Mouse (Mus musculus) liver, embryonic 11.5 days (tissue): Measurements from ENCODE around the gene Platr17. TPM values are rescaled to one million over a fixed set of nuclear protein-coding genes. Genes with fewer than 3 reads are reported as not detected.
"Not testable (repeated sequence)": the region's sequence is repeated elsewhere in the genome, so short reads cannot be mapped to it uniquely, and the experiment has no call there.

Experiments
- ATAC-seq: fragments of 200-750 bp; cut with Nextera tagmentation; replicated peaks from 2 replicates; pipeline ENCODE4 v1.8.0; 2017; ENCODE audit warnings: moderate number of reproducible peaks, mild to moderate bottlenecking, moderate TSS enrichment, moderate library complexity; ENCODE audit not compliant: low FRiP score
- DNase-seq: peaks from one replicate; pipeline ENCODE4 v3.0.0-alpha.2; 2017; ENCODE audit warnings: low spot score
- H3K27ac ChIP-seq: fragments of 300-500 bp; sonication (generic); 2 replicates; pipeline ENCODE4 v1.5.1; 2014; ENCODE audit warnings: mild to moderate bottlenecking, low read depth, low read length, control low read depth
- H3K27me3 ChIP-seq: fragments of 300-500 bp; sonication (generic); replicated peaks from 2 replicates; pipeline ENCODE4 v1.6.1; 2014; ENCODE audit warnings: low read length, mixed read lengths; ENCODE audit not compliant: control insufficient read depth, insufficient read depth
- H3K36me3 ChIP-seq: fragments of 300-500 bp; sonication (generic); 2 replicates; pipeline ENCODE4 v1.6.1; 2014; ENCODE audit warnings: mild to moderate bottlenecking, low read length, moderate library complexity, mixed read lengths; ENCODE audit not compliant: control insufficient read depth, insufficient read depth
- H3K4me1 ChIP-seq: fragments of 300-500 bp; sonication (generic); replicated peaks from 2 replicates; pipeline ENCODE4 v1.6.1; 2014; ENCODE audit warnings: low read length, mixed read lengths; ENCODE audit not compliant: control insufficient read depth, insufficient read depth
- H3K4me2 ChIP-seq: fragments of 300-500 bp; sonication (generic); 2 replicates; pipeline ENCODE4 v1.6.1; 2014; ENCODE audit warnings: mild to moderate bottlenecking, control low read depth, moderate library complexity
- H3K4me3 ChIP-seq: fragments of 300-500 bp; sonication (generic); 2 replicates; pipeline ENCODE4 v1.5.1; 2014; ENCODE audit warnings: low read depth, low read length, control low read depth
- H3K9ac ChIP-seq: fragments of 300-500 bp; sonication (generic); 2 replicates; pipeline ENCODE4 v1.6.1; 2014; ENCODE audit warnings: low read depth, low read length, control low read depth
- H3K9me3 ChIP-seq: fragments of 300-500 bp; sonication (generic); 2 replicates; pipeline ENCODE4 v1.6.1; 2016; ENCODE audit warnings: low read length, inconsistent platforms, mixed read lengths; ENCODE audit not compliant: control insufficient read depth
- WGBS: fragments of 180-500 bp; shearing (Covaris S2); extraction: QIAGEN DNeasy Blood & Tissue Kit; methylation state at CpG from one replicate; pipeline ENCODE4 v1.1.7; 2014; 5-methylcytosine and 5-hydroxymethylcytosine counted together
- polyA plus RNA-seq: library from polyadenylated mRNA; unstranded; fragments of >200 nt; fragmentation: Nextera tagmentation; extraction: Ambion mirVana; gene quantifications from 2 replicates; pipeline ENCODE4 v1.2.1, GENCODE M21; 2014

Platr17 gene
- 1.8 and 2.2 TPM in 2 replicates for polyA plus RNA-seq

- not testable (repeated sequence) for DNase-seq, H3K27me3 ChIP-seq, ATAC-seq, H3K9me3 ChIP-seq, H3K9ac ChIP-seq, H3K27ac ChIP-seq, H3K36me3 ChIP-seq, H3K4me2 ChIP-seq, H3K4me3 ChIP-seq
- peaks cover 35% of the 10 kb centered on the region for H3K4me1 ChIP-seq
- 58% methylated on average over 3 of the region's 4 CpGs for WGBS
Observed at GRCm38 (mm10) chr17:33904835-33905234, at the start of gene Platr17. Gene Platr17 (plus strand): TSS chr17:33905135.

GRCm38 (mm10) chr17:33857816-33858215 lies 47.1 kb upstream of the Platr17 start:
- WGBS = 84% methylated on average over 4 of the region's 4 CpGs
- no peak overlapping the region for H3K27ac ChIP-seq
- H3K4me2 ChIP-seq = no peak overlapping the region
- H3K36me3 ChIP-seq = no peaks in the 10 kb centered on the region
- DNase-seq (no peak), ATAC-seq (no peak)
- no peaks in the 10 kb centered on the region for H3K4me1 ChIP-seq
- no peak overlapping the region for H3K9ac ChIP-seq
- no peaks in the 10 kb centered on the region for H3K27me3 ChIP-seq
- no peaks in the 10 kb centered on the region for H3K9me3 ChIP-seq
- H3K4me3 ChIP-seq = no peak overlapping the region

GRCm38 (mm10) chr17:33865330-33866030 lies 39.5 kb upstream of the Platr17 start:
- H3K9me3 ChIP-seq = no peaks in the 10 kb centered on the region
- no peak overlapping the region for H3K4me3 ChIP-seq
- WGBS = 29% methylated on average over 8 of the region's 9 CpGs
- peak; percentile 62 for DNase-seq
- no peaks in the 10 kb centered on the region for H3K27me3 ChIP-seq
- H3K36me3 ChIP-seq = no peaks in the 10 kb centered on the region
- no peaks in the 10 kb centered on the region for H3K4me1 ChIP-seq
- H3K27ac ChIP-seq = no peak overlapping the region
- ATAC-seq = peak; percentile 68
- H3K4me2 ChIP-seq = peak overlapping the region; percentile 3
- no peak overlapping the region for H3K9ac ChIP-seq

- not testable (repeated sequence) for H3K9me3 ChIP-seq, H3K27ac ChIP-seq, H3K27me3 ChIP-seq, ATAC-seq, H3K9ac ChIP-seq, H3K4me3 ChIP-seq, H3K4me1 ChIP-seq, H3K36me3 ChIP-seq, DNase-seq, H3K4me2 ChIP-seq
- WGBS = 81% methylated on average over 3 of the region's 12 CpGs
Observed at GRCm38 (mm10) chr17:33873537-33873936, 31.4 kb upstream of the Platr17 start, which contains the start of gene Gm7029. Gene Gm7029 (plus strand): TSS chr17:33873837.

DNA sequence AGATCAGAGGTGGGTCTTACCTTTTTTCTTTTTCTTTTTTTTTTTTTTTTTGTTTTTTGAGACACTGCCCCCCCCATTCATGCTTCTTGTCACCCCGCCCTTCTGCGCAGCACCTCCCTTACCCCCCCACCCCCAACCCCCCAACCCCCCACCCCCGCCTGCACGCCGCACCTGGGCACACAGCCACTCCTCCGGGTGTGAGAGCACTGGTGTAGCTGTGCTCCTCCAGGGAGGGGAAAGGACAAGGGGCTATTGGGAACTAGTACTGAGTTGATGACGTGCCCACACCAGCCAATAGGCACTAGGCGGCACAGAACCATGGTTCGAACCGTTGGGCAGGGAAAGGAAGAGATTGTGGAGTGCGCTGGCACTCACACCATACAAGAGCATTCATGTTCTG lies 30.5 kb upstream of the Platr17 start:
- DNase-seq (peak; percentile 22), ATAC-seq (no peak)
- WGBS = 88% methylated on average over 11 of the region's 11 CpGs
- Histone ChIP-seq H3K9me3 (no peaks in the 10 kb centered on the region), H3K9ac (no peak overlapping the region), H3K27ac (no peak overlapping the region), H3K27me3 (no peaks in the 10 kb centered on the region), H3K4me1 (no peaks in the 10 kb centered on the region), H3K4me3 (no peak overlapping the region), H3K36me3 (peaks cover 8% of the 10 kb centered on the region), H3K4me2 (no peak overlapping the region)

- not testable (repeated sequence) for H3K27me3 ChIP-seq, H3K4me2 ChIP-seq, H3K27ac ChIP-seq, H3K4me3 ChIP-seq, H3K9me3 ChIP-seq, H3K9ac ChIP-seq, ATAC-seq, H3K4me1 ChIP-seq
- DNase-seq = peak; percentile 32
- peaks cover 15% of the 10 kb centered on the region for H3K36me3 ChIP-seq
- 77% methylated on average over 5 of the region's 5 CpGs for WGBS
Observed at GRCm38 (mm10) chr17:33875797-33876196, 29.1 kb upstream of the Platr17 start.

GRCm38 (mm10) chr17:33884320-33884719 lies 20.6 kb upstream of the Platr17 start:
- H3K9me3 ChIP-seq, DNase-seq, H3K27ac ChIP-seq, H3K9ac ChIP-seq, H3K27me3 ChIP-seq, ATAC-seq, H3K4me2 ChIP-seq, H3K4me3 ChIP-seq: not testable (repeated sequence)
- H3K36me3 ChIP-seq = peaks cover 28% of the 10 kb centered on the region
- H3K4me1 ChIP-seq = peaks cover 15% of the 10 kb centered on the region
- WGBS = 87% methylated on average over 10 of the region's 11 CpGs

DNA sequence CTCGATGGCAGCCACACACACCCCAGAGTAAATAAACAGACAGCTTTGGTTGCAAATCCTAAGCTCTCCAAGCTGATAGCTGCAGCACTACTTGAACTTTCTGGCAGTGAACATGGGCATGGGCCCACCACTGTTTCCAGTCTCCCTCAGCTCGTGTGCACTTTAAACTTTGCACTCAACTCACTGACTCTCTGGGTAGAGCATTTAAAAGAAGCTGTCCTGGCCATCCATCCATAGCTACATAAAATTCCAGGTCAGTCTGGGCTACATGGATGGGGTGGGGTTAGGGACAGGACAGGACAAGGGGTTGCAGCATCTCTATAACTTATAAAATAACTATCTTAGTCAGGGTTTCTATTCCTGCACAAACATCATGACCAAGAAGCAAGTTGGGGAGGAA lies 17.1 kb upstream of the Platr17 start:
- not testable (repeated sequence) for H3K27me3 ChIP-seq, H3K27ac ChIP-seq, H3K9me3 ChIP-seq, ATAC-seq, DNase-seq, H3K4me3 ChIP-seq, H3K36me3 ChIP-seq, H3K9ac ChIP-seq
- H3K4me1 ChIP-seq = peaks cover 15% of the 10 kb centered on the region
- H3K4me2 ChIP-seq = peak overlapping the region; percentile 80
- 44% methylated on average over 2 of the region's 2 CpGs for WGBS

- not testable (repeated sequence) for ATAC-seq, H3K9ac ChIP-seq, H3K9me3 ChIP-seq, H3K27me3 ChIP-seq, H3K36me3 ChIP-seq, H3K27ac ChIP-seq, DNase-seq
- Histone ChIP-seq H3K4me3 (peak overlapping the region; percentile 77; the same call in 1 of the 2 replicates), H3K4me1 (peaks cover 15% of the 10 kb centered on the region), H3K4me2 (peak overlapping the region; percentile 80)
Observed at GRCm38 (mm10) chr17:33888230-33888629, 16.7 kb upstream of the Platr17 start.
